Mouse (Mus musculus): ENCODE measurements around the gene Fam168a. TPM values are rescaled to one million over a fixed set of nuclear protein-coding genes. Genes with fewer than 3 reads are reported as not detected.

Gene Fam168a
- polyA plus RNA-seq, 1 experiment from 2014 or later: 15.5 TPM

- no peaks in the 10 kb centered on the region for H3K9me3 ChIP-seq (ENCODE audit: control insufficient read depth, low read length)
- no peak overlapping the region for H3K4me3 ChIP-seq (ENCODE audit: low read depth, low read length)
- H3K27me3 ChIP-seq (ENCODE audit: control insufficient read depth, insufficient read depth, low read length): no peaks in the 10 kb centered on the region
- H3K9ac ChIP-seq (ENCODE audit: low read length): no peak overlapping the region
- H3K27ac ChIP-seq (replicated peaks): no peak overlapping the region
- no peak overlapping the region for H3K4me2 ChIP-seq (replicated peaks; ENCODE audit: low read depth)
- H3K4me1 ChIP-seq (replicated peaks; ENCODE audit: control insufficient read depth, insufficient read depth): no peaks in the 10 kb centered on the region
- DNase-seq (ENCODE audit: low spot score): no peak
- TF ChIP-seq CTCF (IDR thresholded peaks at IDR 0.05; ENCODE audit: low read depth): no peak
- TF ChIP-seq EP300 (optimal IDR thresholded peaks at IDR 0.05): no peak
- WGBS: 88% methylated on average over 6 of the region's 6 CpGs
- no peak for ATAC-seq (ENCODE audit: low FRiP score, low TSS enrichment)
- H3K36me3 ChIP-seq (ENCODE audit: control insufficient read depth, insufficient read depth, low read length): peaks cover 3% of the 10 kb centered on the region; the same call in 1 of the 2 replicates
Measured at GRCm38 (mm10) chr7:100835711-100836110, 129.3 kb downstream of the Fam168a start.

GRCm38 (mm10) chr7:100836657-100837056 lies 130.2 kb downstream of the Fam168a start:
- ATAC-seq (ENCODE audit: low FRiP score, low TSS enrichment) (no peak), DNase-seq (ENCODE audit: low spot score) (no peak)
- H3K27ac ChIP-seq (replicated peaks): no peak overlapping the region
- TF ChIP-seq CTCF (IDR thresholded peaks at IDR 0.05; ENCODE audit: low read depth) (no peak), EP300 (optimal IDR thresholded peaks at IDR 0.05) (no peak)
- no peak overlapping the region for H3K4me2 ChIP-seq (replicated peaks; ENCODE audit: low read depth)
- WGBS: 87% methylated on average over 10 of the region's 10 CpGs
- no peaks in the 10 kb centered on the region for H3K4me1 ChIP-seq (replicated peaks; ENCODE audit: control insufficient read depth, insufficient read depth)
- H3K27me3 ChIP-seq (ENCODE audit: control insufficient read depth, insufficient read depth, low read length): no peaks in the 10 kb centered on the region
- H3K4me3 ChIP-seq (ENCODE audit: low read depth, low read length): no peak overlapping the region
- H3K36me3 ChIP-seq (ENCODE audit: control insufficient read depth, insufficient read depth, low read length): peaks cover 3% of the 10 kb centered on the region; the same call in 1 of the 2 replicates
- no peak overlapping the region for H3K9ac ChIP-seq (ENCODE audit: low read length)
- no peaks in the 10 kb centered on the region for H3K9me3 ChIP-seq (ENCODE audit: control insufficient read depth, low read length)

DNA sequence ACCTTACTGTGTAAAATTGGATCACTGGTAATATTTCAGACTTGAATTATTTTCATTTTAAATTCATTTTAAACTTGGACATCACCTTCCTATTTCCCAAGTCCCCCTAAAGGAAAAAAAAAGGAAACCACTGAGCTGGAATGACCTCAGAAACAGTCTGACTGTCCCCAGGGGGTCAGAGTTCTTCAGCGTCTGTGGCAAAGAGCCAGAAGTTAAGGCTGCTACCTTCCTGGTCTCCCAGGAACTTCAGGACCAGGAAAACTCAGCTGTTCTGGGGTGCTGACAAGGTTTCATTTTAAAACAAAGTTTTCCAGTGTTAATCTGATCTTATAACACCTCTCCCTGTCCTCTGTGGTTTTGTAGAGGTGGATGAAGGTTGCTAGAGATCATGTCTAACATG lies 131.3 kb downstream of the Fam168a start:
- TF ChIP-seq CTCF (IDR thresholded peaks at IDR 0.05; ENCODE audit: low read depth) (no peak), EP300 (optimal IDR thresholded peaks at IDR 0.05) (no peak)
- H3K27ac ChIP-seq (replicated peaks): no peak overlapping the region
- no peaks in the 10 kb centered on the region for H3K4me1 ChIP-seq (replicated peaks; ENCODE audit: control insufficient read depth, insufficient read depth)
- H3K4me3 ChIP-seq (ENCODE audit: low read depth, low read length): no peak overlapping the region
- no peak overlapping the region for H3K4me2 ChIP-seq (replicated peaks; ENCODE audit: low read depth)
- ATAC-seq (ENCODE audit: low FRiP score, low TSS enrichment) (no peak), DNase-seq (ENCODE audit: low spot score) (no peak)
- no peaks in the 10 kb centered on the region for H3K27me3 ChIP-seq (ENCODE audit: control insufficient read depth, insufficient read depth, low read length)
- H3K9ac ChIP-seq (ENCODE audit: low read length): no peak overlapping the region
- H3K9me3 ChIP-seq (ENCODE audit: control insufficient read depth, low read length): no peaks in the 10 kb centered on the region
- peaks cover 3% of the 10 kb centered on the region; the same call in 1 of the 2 replicates for H3K36me3 ChIP-seq (ENCODE audit: control insufficient read depth, insufficient read depth, low read length)
- 74% methylated on average over 1 of the region's 1 CpGs for WGBS

GRCm38 (mm10) chr7:100839632-100840402 lies 133.4 kb downstream of the Fam168a start:
- Histone ChIP-seq H3K9ac (ENCODE audit: low read length) (no peak overlapping the region), H3K4me1 (replicated peaks; ENCODE audit: control insufficient read depth, insufficient read depth) (no peaks in the 10 kb centered on the region), H3K27me3 (ENCODE audit: control insufficient read depth, insufficient read depth, low read length) (no peaks in the 10 kb centered on the region), H3K9me3 (ENCODE audit: control insufficient read depth, low read length) (no peaks in the 10 kb centered on the region), H3K27ac (replicated peaks) (no peak overlapping the region), H3K36me3 (ENCODE audit: control insufficient read depth, insufficient read depth, low read length) (no peaks in the 10 kb centered on the region), H3K4me2 (replicated peaks; ENCODE audit: low read depth) (no peak overlapping the region), H3K4me3 (ENCODE audit: low read depth, low read length) (no peak overlapping the region)
- ATAC-seq (ENCODE audit: low FRiP score, low TSS enrichment) (no peak), DNase-seq (ENCODE audit: low spot score) (no peak)
- TF ChIP-seq EP300 (optimal IDR thresholded peaks at IDR 0.05) (no peak), CTCF (IDR thresholded peaks at IDR 0.05; ENCODE audit: low read depth) (no peak)
- 49% methylated on average over 6 of the region's 6 CpGs for WGBS

DNA sequence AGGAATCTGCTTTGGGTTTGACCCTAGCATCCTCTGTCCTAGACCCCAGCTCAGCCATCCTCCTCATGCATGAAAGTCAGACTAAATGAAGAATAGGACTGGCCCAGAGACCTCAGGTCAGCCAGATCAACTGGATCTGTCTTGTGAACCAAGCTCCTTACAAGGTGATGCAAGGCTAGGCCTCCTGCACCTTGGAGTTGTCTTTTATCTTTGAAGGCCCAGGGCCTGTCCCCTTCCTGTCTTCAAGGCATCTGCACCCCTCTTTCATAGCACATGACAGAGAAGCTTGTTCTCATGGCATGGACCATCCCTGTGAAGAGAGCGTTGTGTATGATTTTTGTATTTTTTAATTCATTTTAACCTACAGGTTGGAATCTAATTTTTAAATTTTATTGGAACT lies 134.5 kb downstream of the Fam168a start:
- no peak for TF ChIP-seq EP300 (optimal IDR thresholded peaks at IDR 0.05)
- TF ChIP-seq CTCF (IDR thresholded peaks at IDR 0.05; ENCODE audit: low read depth): no peak
- Histone ChIP-seq H3K36me3 (ENCODE audit: control insufficient read depth, insufficient read depth, low read length) (no peaks in the 10 kb centered on the region), H3K4me2 (replicated peaks; ENCODE audit: low read depth) (no peak overlapping the region), H3K4me1 (replicated peaks; ENCODE audit: control insufficient read depth, insufficient read depth) (no peaks in the 10 kb centered on the region), H3K27ac (replicated peaks) (no peak overlapping the region), H3K4me3 (ENCODE audit: low read depth, low read length) (no peak overlapping the region), H3K9me3 (ENCODE audit: control insufficient read depth, low read length) (no peaks in the 10 kb centered on the region), H3K27me3 (ENCODE audit: control insufficient read depth, insufficient read depth, low read length) (no peaks in the 10 kb centered on the region), H3K9ac (ENCODE audit: low read length) (no peak overlapping the region)
- ATAC-seq (ENCODE audit: low FRiP score, low TSS enrichment) (no peak), DNase-seq (ENCODE audit: low spot score) (no peak)
- 97% methylated on average over 1 of the region's 1 CpGs for WGBS

DNA sequence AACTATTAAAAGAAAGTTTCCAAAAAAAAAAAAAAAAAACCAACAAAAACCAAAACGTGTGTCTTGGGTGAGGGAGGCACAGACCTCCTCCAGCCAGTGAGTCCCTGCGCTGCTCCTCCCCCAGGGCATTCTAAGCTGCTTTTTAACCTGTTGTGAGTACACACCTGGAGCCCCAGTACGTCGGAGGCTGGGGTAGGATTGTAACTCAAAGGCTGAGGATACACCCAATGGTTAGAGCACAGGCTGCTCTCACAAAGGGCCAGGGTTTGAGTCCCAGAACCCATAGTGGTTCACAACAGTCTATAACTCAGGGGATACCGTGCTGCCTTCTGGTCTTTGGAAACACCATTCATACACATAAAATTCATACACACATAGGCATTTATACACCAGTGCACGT lies 135.2 kb downstream of the Fam168a start:
- no peaks in the 10 kb centered on the region for H3K9me3 ChIP-seq (ENCODE audit: control insufficient read depth, low read length)
- no peaks in the 10 kb centered on the region for H3K4me1 ChIP-seq (replicated peaks; ENCODE audit: control insufficient read depth, insufficient read depth)
- WGBS: 77% methylated on average over 6 of the region's 6 CpGs
- DNase-seq (ENCODE audit: low spot score) (no peak), ATAC-seq (ENCODE audit: low FRiP score, low TSS enrichment) (no peak)
- no peak overlapping the region for H3K4me2 ChIP-seq (replicated peaks; ENCODE audit: low read depth)
- H3K4me3 ChIP-seq (ENCODE audit: low read depth, low read length): no peak overlapping the region
- no peak overlapping the region for H3K9ac ChIP-seq (ENCODE audit: low read length)
- no peak for TF ChIP-seq EP300 (optimal IDR thresholded peaks at IDR 0.05)
- no peak for TF ChIP-seq CTCF (IDR thresholded peaks at IDR 0.05; ENCODE audit: low read depth)
- no peak overlapping the region for H3K27ac ChIP-seq (replicated peaks)
- no peaks in the 10 kb centered on the region for H3K27me3 ChIP-seq (ENCODE audit: control insufficient read depth, insufficient read depth, low read length)
- no peaks in the 10 kb centered on the region for H3K36me3 ChIP-seq (ENCODE audit: control insufficient read depth, insufficient read depth, low read length)
